Mouse (Mus musculus) CD4-positive helper T cell, adult 2 months (primary cell): Measurements from ENCODE around the gene Tmem178b.

Source experiments
- DNase-seq: peaks from one replicate; pipeline ENCODE4 v3.0.0-alpha.2; 2012; ENCODE audit warnings: low read depth, missing footprints, low spot score

The Tmem178b gene

DNA sequence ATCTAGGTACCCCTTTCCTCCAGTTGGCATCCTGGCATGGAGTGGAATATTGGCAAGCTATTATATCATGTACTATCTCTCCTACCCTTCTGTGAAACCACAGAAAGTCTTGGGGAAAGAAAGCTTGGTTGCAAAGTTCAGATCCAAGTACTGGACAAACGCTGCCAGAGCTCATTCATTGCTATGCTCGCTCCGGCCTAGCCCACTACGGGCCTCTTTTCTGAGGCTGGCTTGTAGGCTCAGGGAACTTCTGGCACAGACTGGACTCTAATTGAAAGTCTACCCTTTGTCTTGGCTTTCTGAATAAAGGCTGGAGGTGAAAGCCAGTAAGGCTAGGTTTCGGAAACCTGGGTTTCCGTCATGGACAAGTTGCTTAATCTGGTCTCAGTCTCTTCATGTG lies 44.7 kb downstream of the Tmem178b start:
- no peak for DNase-seq

DNA sequence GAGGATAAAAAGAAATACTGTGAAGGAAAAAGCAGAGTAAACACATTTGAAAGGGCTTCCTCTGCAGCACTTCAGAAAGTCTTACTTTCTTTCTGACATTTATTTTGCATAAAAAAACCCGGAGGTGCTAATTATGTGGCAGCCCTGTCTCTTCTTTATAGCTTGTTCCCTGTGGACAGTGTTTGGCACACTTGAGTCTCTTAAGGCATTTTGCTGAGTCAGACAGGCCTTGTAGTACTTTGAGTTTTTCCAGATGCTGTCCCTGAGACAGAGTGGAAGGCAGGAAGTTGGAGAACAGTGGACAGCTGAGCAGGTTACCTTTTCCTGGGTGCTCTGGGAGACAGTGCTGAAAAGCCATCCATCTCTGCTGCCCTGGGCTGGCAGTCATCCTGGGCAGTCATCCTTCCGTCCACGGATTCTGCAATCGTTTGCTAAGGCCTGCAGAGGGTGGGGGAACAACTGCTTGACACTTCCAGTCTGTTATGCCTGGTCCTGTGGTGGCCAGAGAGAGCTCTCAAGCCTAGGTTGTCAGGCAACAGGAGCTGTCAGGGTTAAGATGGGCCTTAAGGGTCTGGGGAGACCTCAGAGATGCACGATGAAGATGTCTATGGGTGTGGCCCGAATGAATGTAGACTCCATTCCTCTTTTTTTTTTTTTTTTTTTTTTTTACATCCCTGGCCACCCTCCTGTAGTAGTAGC lies 46.1 kb downstream of the Tmem178b start:
- DNase-seq = no peak

DNA sequence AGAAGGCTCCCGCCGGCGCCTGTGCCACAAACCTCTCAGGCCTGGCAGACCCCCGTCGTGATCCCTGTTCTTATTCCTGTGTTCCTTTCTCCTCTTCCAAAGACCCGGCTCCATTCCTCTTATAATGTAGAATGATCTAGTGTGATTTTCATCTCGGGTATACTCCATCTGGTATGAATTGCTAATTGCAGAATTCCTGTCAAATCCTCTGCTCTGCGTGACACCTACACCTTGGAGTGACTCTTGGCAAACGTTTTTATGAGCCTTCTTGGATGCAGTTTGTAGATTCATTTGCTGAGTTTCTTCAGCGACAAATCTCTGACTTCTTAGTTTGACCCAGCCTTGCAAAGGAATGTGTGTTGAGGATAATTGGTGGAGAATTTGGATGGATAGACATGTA lies 53.4 kb downstream of the Tmem178b start:
- DNase-seq = no peak

DNA sequence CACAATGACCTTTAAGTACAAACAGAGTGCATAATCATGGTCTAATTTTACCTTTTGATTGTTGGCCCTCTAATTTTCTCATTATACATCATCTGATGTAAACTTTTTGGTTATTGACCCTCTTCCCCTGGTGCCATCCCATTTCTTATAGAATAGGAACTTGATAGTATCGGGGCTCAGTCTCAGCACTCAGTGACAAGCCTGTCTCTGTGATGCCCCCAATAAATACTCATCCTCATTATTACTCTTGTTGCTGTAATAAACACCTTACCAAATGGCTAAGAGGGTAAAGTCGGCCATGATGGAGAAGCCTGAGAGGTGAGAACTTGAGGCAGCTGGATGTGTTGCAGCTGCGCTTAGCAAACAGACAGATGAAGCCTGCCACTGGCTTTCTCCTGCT lies 63.5 kb downstream of the Tmem178b start:
- DNase-seq = no peak

DNA sequence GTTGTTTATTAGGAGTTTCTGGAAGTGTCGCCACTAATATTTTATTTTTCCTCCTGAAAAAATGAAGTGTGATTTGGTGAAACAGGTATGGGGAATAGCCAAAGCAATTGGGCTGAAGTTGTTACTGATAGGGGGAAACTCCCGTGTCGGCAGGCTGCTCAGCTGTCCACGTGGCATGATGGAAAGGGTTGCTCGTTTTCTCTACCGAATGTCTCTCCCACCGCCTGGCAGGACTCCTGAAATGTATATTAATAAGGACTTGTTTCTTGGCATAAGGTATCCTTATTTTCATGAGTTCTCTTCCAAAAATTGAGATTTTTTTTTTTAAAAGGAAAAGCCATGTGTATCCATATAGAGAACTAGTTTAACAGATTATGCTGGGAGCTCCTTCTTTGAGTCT lies 67.8 kb downstream of the Tmem178b start:
- DNase-seq = no peak

DNA sequence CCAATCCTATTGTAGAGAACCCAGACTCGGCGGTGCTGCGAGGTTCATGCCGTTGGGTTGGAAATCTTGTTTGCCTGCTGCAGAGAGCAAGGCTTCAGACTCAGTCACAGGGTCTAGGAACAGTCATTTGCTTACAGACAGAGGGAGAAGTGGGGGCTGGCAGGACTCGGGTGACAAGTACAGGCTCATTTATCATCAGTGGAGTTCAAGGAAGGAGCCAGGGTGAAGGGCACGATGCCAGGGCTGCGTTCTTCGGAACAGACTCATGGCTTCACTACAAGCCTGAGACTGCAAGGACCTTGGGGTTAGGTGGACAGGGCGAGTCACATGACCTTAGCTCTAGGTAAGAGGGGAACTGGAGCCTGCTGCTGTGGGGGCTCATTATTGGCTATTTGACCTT lies 71.8 kb downstream of the Tmem178b start:
- DNase-seq = no peak

DNA sequence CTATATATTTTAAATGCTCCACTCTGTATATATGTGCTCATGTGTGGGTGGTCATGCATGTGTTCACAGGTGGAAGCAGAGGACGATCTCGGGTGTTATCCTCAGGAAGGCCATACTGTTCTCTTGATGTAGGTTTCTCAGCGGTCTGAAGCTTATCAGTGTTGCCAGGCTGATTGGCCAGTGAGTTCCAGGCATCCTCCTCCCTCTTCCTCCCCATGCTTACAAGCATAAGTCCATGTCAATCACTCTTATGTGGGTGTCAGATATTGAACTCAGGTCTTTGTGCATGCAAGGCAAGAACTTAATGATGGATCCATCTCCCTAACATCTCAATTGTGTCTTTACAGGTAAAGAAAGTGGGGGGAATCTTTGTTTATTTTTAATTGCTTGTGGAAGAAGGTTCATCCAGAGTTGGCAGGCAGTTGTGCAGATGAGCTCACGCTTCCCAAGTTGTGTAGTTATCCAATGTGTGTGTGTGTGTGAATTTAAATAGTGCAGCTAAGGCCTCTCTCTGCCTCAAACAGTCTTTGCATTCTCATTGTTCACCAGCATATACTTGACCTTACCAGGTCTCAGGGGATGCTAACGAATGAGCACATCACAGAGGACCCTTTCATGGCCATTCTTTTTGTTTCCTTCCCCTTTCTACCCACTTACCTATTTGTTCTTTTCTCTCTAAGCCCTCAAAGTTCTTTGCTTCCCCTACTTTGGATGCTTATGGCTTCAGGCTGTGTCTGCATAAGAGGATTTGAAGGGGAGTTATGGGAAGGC lies 72.8 kb downstream of the Tmem178b start:
- DNase-seq = no peak

DNA sequence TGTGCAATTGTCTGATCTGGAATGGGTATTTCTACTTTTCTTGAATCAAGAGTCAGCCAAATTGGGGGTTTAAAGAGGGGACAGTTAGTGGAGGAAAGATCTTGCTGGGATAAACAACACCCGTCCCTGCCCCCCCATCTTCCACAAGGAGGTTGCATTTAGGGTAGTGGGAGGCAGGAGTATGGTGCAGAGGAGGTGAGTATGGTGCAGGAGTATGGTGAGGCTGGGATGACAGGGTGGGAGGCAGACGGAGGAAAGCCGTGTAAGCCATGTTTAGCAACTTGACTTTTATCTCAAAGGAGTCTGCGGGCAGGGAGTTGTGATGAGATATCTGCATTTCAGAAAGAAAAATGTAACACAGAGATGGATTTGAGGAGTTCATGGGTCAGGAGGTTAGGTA lies 73.5 kb downstream of the Tmem178b start:
- DNase-seq = no peak

DNA sequence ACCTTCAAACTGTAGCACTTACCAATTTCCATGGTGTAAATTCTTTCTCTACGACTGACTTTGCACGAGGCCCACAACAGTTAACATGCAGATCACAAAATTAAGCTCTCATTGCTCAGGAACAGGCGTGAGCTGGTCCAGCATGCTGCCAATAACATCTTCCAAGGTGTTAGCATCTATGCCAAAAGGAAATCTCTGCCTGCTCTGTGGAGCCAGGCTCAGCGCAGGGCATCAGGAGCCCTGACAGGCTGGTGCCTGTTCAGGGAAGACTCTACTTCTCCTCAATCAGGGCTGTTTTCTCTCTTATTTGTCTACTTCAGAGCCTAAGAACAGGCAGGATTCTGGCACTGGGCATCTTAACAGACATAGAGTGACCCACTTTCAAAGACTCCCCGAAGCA lies 80.9 kb downstream of the Tmem178b start:
- DNase-seq = no peak

DNA sequence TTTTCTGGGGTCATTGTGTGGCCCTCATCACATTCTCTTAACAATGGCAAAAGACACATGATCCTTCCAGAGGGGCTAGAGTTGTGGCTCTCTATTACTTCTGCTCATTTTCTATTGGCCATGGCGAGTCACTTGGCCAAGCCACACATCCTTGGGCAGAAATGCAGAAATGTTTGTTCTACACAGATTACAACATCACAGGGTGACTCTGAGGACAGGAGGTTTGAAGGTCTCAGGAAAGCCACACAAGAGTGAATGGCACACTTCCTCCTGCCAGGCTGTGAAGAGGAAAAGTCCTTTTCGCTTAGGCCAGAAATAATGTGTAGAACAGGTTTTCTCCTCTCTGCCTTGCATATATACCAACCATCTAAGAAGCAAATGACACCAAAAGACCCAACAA lies 82.1 kb downstream of the Tmem178b start:
- DNase-seq = no peak

DNA sequence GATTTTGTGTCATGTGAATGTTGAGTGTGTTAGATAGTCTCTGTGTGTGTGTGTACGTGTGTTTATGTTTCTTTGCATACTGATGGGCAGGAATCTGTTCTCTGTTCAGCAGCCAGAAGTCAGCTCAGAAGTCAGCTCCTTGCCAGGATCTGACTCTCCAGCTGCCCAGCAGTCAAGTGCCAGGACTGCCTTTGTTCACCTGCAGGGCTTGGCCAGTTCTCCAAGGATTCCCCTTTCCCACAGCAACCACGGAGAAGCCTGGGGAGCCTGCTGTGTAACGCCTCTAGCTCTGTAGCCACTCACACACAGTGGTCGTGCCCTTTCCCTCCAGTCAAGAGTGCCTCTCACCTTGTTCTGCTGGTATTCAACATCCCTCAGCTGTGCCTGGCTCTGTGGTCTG lies 91.5 kb downstream of the Tmem178b start:
- DNase-seq = no peak

DNA sequence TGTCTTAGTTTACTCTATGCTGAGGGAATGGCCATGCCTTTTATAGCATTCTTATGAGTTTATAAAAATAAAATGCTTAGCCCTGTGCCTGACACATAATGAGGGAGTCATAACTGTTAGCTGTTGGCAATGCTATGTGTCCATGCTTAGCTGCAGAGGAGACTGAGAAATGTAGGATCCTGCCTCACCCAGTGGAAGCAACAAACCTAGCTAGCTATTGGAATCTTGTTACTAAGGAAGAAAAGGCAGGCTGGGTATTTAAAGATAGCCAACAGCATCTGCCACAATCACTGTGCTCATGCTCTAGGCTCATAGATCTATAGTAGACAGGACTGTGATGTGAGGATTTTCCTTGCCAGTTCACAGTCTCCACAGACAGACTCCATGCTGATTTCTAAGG lies 97.2 kb downstream of the Tmem178b start:
- DNase-seq = no peak

DNA sequence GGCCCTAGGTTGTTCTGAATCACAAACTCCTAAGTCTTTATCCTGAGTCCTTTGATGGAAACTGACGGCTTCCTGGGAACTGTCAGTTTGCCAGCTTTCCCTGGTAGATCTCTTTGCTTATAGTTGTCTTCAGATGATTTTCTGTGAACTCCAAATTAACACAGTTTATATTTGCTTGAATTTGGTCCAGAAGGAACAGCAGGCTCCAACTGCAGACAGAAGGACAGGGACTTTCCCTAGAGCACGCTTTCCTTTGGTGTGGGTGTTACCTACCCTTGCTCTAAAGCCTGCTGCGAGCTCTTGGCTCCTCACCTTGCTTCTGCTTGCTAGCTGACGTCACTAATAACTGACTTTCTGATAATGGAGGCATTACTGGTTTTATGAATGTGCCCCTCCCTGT lies 105.9 kb downstream of the Tmem178b start:
- no peak for DNase-seq

DNA sequence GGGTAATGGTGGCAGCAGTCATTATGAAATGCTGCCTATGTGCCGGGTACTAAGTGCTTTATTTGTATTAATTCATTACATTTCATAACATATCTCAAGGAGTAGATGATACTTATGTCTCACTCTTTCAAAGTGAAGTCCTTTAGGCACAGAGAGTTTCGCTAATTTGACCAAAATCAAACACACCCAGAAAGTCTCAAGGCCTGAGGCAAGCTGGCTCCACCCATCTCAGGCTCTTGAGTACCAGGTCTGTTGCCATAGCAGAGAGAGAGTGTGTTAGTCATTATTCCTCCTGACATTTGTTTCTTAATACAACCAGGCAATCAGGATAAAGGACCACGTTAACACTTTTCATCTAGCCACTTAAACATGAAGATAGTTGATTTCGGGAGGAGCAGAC lies 117.7 kb downstream of the Tmem178b start:
- DNase-seq = no peak

DNA sequence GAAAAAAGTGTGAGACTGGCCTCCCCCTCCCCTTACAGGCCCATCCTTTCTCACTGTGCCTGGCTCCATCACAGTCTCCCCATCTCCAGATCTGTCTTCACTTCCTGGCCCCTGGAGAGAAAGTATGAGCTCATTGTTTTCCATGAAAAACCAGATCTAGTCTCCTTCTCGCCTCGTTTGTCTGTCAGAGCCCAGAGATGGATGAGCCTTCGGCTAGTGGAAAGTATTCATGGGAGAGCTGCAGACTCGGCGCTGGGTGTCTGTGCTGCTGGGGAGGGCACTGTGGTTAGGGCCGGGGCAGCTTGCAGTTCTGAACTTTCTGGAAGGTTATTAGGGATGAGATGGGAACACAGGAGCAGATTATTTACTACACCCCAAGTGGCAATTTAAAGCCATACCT lies 118.9 kb downstream of the Tmem178b start:
- no peak for DNase-seq

DNA sequence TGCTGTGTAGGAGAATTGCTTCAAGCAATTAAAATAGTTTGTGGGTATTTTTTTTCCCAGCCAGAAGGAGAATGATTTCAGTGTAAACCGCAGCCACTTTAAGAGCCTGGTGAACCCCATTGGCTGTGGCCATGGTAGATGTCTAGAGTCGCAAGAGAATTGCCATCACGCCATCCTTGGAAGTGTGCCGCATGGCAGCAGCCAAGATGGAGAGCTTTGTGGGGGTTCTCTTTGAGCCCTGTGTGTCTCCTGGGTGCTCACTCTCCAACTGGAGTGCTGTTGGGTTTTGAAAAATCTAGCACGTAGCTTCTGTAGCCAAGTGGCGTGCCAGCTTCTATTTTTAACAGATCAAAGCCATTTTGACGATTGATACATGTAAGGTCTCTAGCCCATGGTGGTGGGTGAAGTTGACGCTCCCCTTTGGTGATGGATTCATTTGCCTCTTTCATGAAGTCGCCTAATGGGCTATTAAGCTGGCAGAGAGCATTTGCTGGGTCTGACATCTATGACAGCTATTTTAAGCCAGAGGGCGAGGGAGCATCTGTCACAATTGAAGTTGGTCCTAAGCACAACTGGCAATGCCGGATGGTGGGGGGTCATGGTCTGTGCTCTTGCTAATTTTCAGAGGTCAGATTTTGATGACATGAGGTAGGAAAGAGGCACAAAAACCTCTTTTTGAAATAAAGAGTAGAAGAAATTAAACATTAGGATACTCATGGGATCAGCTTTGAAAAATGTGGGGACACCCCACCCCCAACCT lies 133.1 kb downstream of the Tmem178b start:
- no peak for DNase-seq

DNA sequence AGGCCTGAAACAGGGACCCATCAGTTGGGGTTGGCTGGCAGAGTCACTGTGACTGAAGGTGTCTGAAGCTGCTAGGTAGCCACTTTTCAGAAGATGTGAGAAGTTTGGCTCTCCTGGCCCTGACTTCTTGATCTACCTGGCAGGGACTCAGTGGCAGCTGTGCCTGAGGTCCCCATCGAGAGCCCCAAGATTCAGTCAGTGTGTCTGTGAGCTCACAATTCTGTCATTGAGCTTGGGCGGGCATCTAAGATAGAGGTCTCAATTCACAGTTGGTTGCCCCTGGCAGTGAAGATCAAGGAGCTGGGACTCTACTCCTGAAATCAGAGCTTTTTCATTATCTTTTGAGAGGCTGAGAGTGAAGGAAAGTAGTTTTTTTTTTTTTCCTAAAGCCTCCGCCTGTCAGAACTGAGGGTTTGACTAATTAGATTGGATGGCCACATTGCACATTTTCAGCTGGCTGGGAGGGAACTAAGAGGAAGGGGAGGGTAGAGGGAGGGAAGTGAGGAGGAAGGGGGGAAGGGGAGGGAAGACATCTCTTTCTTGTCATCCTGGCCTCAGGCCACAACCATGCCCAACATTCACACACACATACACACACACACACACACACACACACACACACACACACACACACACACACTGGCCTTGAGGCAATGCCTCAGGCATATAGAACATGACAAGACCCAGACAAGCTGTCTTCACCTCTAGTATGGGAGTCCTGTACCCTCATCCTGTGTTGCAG lies 135.3 kb downstream of the Tmem178b start:
- no peak for DNase-seq

DNA sequence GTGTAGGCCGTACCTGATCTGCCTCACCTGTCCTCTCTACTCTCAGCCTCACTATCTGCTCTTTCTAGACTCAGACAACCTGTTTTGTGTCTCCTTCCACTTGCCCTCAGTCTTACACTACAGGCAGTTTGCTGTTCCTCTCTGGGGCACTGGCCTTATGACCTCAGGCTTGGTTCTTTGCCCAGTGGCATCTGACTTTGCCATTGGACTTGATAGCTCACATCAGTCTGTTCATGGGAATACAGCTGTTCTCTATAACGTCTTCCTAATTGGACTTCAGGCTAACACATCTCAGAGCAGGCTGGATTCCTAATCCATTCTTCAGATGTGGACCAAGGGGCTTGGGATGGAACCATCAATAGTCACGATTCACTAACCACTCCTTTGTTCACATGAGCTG lies 136.6 kb downstream of the Tmem178b start:
- no peak for DNase-seq

DNA sequence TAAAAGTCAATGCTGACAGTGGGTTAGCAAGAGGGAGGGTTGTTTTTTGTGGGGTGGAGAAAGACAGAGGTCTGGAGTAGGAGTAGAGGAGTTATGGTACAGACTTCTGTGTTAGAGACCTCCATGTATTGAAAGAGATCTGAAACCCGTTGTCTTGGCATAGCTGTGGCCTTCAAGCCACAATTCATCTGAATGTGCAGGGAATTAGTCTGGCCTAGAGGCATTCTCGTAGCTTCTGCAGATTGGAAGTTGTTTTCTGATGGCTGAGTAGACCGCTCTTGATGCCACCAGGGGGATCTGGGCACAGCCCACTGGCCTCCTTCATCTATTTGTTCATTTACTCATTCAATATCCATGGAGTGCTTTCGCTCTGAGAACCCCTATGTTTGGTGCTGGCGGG lies 138.0 kb downstream of the Tmem178b start:
- DNase-seq = no peak

DNA sequence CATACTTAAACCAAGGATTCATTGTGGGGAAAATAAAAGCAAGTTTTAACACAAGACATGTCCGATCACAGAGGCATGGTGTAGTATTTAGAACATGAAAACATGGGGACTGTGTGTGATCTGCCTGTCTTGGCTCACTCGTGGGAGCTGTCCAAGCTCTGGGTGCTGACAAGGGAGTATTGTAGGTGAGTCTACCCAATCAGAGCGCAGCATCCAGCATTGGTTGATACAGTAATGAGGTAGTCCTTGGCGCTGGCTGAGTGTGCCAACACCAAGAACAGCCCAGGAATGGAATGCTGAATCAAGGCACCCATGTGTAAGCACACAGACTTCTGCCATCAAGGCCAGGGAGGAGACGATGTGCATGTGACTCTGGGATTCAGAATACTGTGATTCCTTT lies 138.5 kb downstream of the Tmem178b start:
- DNase-seq = no peak

DNA sequence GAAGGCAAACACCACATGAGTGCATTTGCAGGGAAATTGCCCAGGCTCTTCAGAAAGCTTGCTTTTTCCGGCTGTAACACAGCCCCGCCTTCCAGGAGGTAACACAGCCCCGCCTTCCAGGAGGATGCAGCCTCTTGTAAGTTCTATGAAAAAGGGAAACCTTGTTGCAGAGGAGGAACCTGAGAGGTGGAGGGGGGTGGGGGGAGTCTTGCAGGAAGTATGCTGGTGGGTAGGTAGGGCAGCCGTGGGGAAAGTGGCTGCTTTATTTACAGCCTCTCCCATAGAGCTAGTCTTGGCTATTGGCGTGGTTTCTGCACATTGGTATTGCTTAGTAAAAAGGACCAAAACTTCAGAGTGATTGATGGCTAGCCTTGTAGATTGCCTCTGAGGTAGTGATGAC lies 140.3 kb downstream of the Tmem178b start:
- no peak for DNase-seq

DNA sequence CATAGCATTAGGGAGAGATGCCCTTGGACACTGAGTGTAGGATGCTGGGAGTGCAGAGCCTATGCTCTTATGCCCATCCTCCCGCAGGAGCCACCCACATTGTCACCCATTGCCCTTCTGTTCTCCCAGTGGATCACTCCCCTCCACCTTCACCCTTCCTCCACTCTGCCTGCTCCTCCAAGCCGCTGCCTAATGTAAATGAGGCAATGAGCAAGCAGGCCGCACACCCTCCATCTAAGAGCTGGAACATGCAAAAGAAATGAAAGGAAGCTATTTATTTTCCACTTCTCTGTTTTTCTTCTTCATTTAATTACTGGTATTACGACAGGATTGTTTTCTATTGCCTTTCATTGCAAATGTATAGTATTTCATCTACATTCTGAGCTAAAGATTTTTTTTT lies 142.1 kb downstream of the Tmem178b start:
- DNase-seq = no peak
